Mouse (Mus musculus) mature B cell (primary cell): ENCODE results near the gene Adcy1.

ENCODE experiments used
- in situ Hi-C: fragments of 300-500 bp; cut with MboI; formaldehyde crosslinking; loops from 2 replicates; pipeline ENCODE4 v1.14.3; 2019

Gene Adcy1

GRCm38 (mm10) chr11:7069762-7070161 lies 6.5 kb downstream of the Adcy1 start:
- in situ Hi-C loops, result no loop called here

- in situ Hi-C loops, result no loop called here
Observed at GRCm38 (mm10) chr11:7071617-7072016, 8.3 kb downstream of the Adcy1 start.

- in situ Hi-C loops, result no loop called here
Observed at GRCm38 (mm10) chr11:7073556-7073955, 10.3 kb downstream of the Adcy1 start.

- in situ Hi-C loops, result no loop called here
Observed at GRCm38 (mm10) chr11:7076510-7076909, 13.2 kb downstream of the Adcy1 start.

- in situ Hi-C loops, result no loop called here
Observed at GRCm38 (mm10) chr11:7081893-7082292, 18.6 kb downstream of the Adcy1 start.

GRCm38 (mm10) chr11:7083911-7084310 lies 20.6 kb downstream of the Adcy1 start:
- in situ Hi-C loops, result no loop called here

- in situ Hi-C loops, result no loop called here
Observed at GRCm38 (mm10) chr11:7085184-7085583, 21.9 kb downstream of the Adcy1 start.

- in situ Hi-C loops, result no loop called here
Observed at GRCm38 (mm10) chr11:7091120-7091519, 27.8 kb downstream of the Adcy1 start.

- in situ Hi-C loops, result no loop called here
Observed at GRCm38 (mm10) chr11:7094844-7095243, 31.6 kb downstream of the Adcy1 start.

GRCm38 (mm10) chr11:7101674-7102073 lies 38.4 kb downstream of the Adcy1 start:
- in situ Hi-C loops, result no loop called here

- in situ Hi-C loops, result no loop called here
Observed at GRCm38 (mm10) chr11:7102256-7103194, 39.2 kb downstream of the Adcy1 start.

GRCm38 (mm10) chr11:7105337-7105736 lies 42.0 kb downstream of the Adcy1 start:
- in situ Hi-C loops, result no loop called here

- in situ Hi-C loops, result no loop called here
Observed at GRCm38 (mm10) chr11:7109131-7109530, 45.8 kb downstream of the Adcy1 start.

GRCm38 (mm10) chr11:7113046-7113445 lies 49.8 kb downstream of the Adcy1 start:
- in situ Hi-C loops, result no loop called here

- in situ Hi-C loops, result no loop called here
Observed at GRCm38 (mm10) chr11:7113687-7114086, 50.4 kb downstream of the Adcy1 start.

GRCm38 (mm10) chr11:7114312-7114711 lies 51.0 kb downstream of the Adcy1 start:
- in situ Hi-C loops, result no loop called here

GRCm38 (mm10) chr11:7116647-7117046 lies 53.4 kb downstream of the Adcy1 start:
- in situ Hi-C loops, result no loop called here

GRCm38 (mm10) chr11:7129319-7130051 lies 66.2 kb downstream of the Adcy1 start:
- in situ Hi-C loops, result no loop called here

GRCm38 (mm10) chr11:7132736-7133387 lies 69.6 kb downstream of the Adcy1 start:
- in situ Hi-C loops, result no loop called here

GRCm38 (mm10) chr11:7133736-7134135 lies 70.4 kb downstream of the Adcy1 start:
- in situ Hi-C loops, result no loop called here

GRCm38 (mm10) chr11:7134319-7134718 lies 71.0 kb downstream of the Adcy1 start:
- in situ Hi-C loops, result no loop called here

- in situ Hi-C loops, result no loop called here
Observed at GRCm38 (mm10) chr11:7135301-7135700, 72.0 kb downstream of the Adcy1 start.
